Mouse (Mus musculus) CH12.LX (cell line): ENCODE data around the gene Selenoi. TPM values are rescaled to one million over a fixed set of nuclear protein-coding genes. Genes with fewer than 3 reads are reported as not detected.

Source experiments
- DNase-seq: peaks from one replicate; pipeline ENCODE4 v3.0.0-alpha.2; 2013; ENCODE audit errors: extremely low read depth
- H3K27ac ChIP-seq: 2 replicates; pipeline ENCODE4 v1.5.1; 2012; ENCODE audit warnings: low read depth, mild to moderate bottlenecking, control low read depth, moderate library complexity; ENCODE audit not compliant: insufficient read depth
- H3K27me3 ChIP-seq: replicated peaks from 2 replicates; pipeline ENCODE3; 2012; ENCODE audit warnings: inconsistent platforms
- H3K36me3 ChIP-seq, 2 experiments: replicated peaks in 1 of 2; 2 replicates each; pipeline versions ENCODE3 to v1.6.1; 2012; ENCODE audit warnings: inconsistent platforms in 1 of 2, low read length in 1 of 2, mild to moderate bottlenecking in 1 of 2, mixed read lengths in 1 of 2, moderate library complexity in 1 of 2; ENCODE audit not compliant: control insufficient read depth in 1 of 2, insufficient read depth in 1 of 2
- H3K4me1 ChIP-seq, 2 experiments: 2 replicates each; pipeline ENCODE4 v1.6.1; 2012; ENCODE audit warnings: inconsistent platforms in 1 of 2, moderate library complexity in 1 of 2; ENCODE audit not compliant: insufficient read depth in 2 of 2, control insufficient read depth in 1 of 2
- H3K4me2 ChIP-seq: 2 replicates; pipeline ENCODE4 v1.6.1; 2012; ENCODE audit warnings: low read depth, mild to moderate bottlenecking, control low read depth; ENCODE audit not compliant: poor library complexity, insufficient read depth, severe bottlenecking
- H3K4me3 ChIP-seq, 3 experiments: fragments of 150-350 bp in 1 of 3; sonication (generic) in 1 of 3; replicated peaks in 1 of 3; 2 replicates each; pipeline versions ENCODE3 to v1.5.1; 2011 to 2012; ENCODE audit warnings: low read depth in 2 of 3, low read length in 2 of 3, mild to moderate bottlenecking in 2 of 3, moderate library complexity in 2 of 3, control low read depth in 1 of 3, improper control_type of control experiment in 1 of 3, inconsistent platforms in 1 of 3, mixed read lengths in 1 of 3; ENCODE audit not compliant: poor library complexity in 1 of 3
- H3K79me2 ChIP-seq: replicated peaks from 2 replicates; pipeline ENCODE4 v1.6.1; 2012; ENCODE audit warnings: mild to moderate bottlenecking, moderate library complexity; ENCODE audit not compliant: control insufficient read depth, poor library complexity, insufficient read depth, severe bottlenecking; ENCODE audit errors: extremely low read depth
- H3K9ac ChIP-seq: 2 replicates; pipeline ENCODE4 v1.6.1; 2012; ENCODE audit warnings: low read depth, mild to moderate bottlenecking, control low read depth, moderate library complexity; ENCODE audit not compliant: insufficient read depth
- H3K9me3 ChIP-seq: replicated peaks from 2 replicates; pipeline ENCODE3; 2012; ENCODE audit warnings: low read length, inconsistent platforms, mixed read lengths
- CHD2 ChIP-seq: IDR thresholded peaks from 2 replicates; pipeline ENCODE4 v1.6.1; 2011; ENCODE audit warnings: low read length, improper control_type of control experiment
- CTCF ChIP-seq, 2 experiments: IDR thresholded peaks in 1 of 2; conservative IDR thresholded peaks in 1 of 2; 2 replicates each; pipeline ENCODE4 v1.5.1; 2011 to 2012; ENCODE audit warnings: low read depth in 2 of 2, low read length in 2 of 2, improper control_type of control experiment in 1 of 2, inconsistent platforms in 1 of 2, mild to moderate bottlenecking in 1 of 2, moderate library complexity in 1 of 2
- E2F4 ChIP-seq: IDR thresholded peaks from 2 replicates; pipeline ENCODE4 v1.6.1; 2011; ENCODE audit warnings: low read depth, low read length, improper control_type of control experiment; ENCODE audit not compliant: insufficient replicate concordance
- ELF1 ChIP-seq: IDR thresholded peaks from 2 replicates; pipeline ENCODE4 v1.6.1; 2014; ENCODE audit warnings: low read depth, mild to moderate bottlenecking, inconsistent platforms, low read length, improper control_type of control experiment
- EP300 ChIP-seq: IDR thresholded peaks from 2 replicates; pipeline ENCODE4 v1.6.1; 2011; ENCODE audit warnings: low read length, improper control_type of control experiment
- ETS1 ChIP-seq: conservative IDR thresholded peaks from 2 replicates; pipeline ENCODE4 v1.6.1; 2012; ENCODE audit warnings: low read depth, mild to moderate bottlenecking, inconsistent platforms, low read length, improper control_type of control experiment, moderate library complexity
- GABPA ChIP-seq: IDR thresholded peaks from 2 replicates; pipeline ENCODE4 v1.6.1; 2012; ENCODE audit warnings: low read depth, low read length, improper control_type of control experiment, inconsistent platforms; ENCODE audit not compliant: insufficient replicate concordance
- IRF4 ChIP-seq: IDR thresholded peaks from 2 replicates; pipeline ENCODE4 v1.6.1; 2014; ENCODE audit warnings: low read depth, mild to moderate bottlenecking, inconsistent platforms, low read length, improper control_type of control experiment
- MEF2A ChIP-seq: IDR thresholded peaks from 2 replicates; pipeline ENCODE4 v1.6.1; 2014; ENCODE audit warnings: low read depth, mild to moderate bottlenecking, inconsistent platforms, low read length, improper control_type of control experiment, borderline replicate concordance
- MXI1 ChIP-seq: IDR thresholded peaks from 2 replicates; pipeline ENCODE4 v1.6.1; 2011; ENCODE audit warnings: mild to moderate bottlenecking, low read depth, low read length, improper control_type of control experiment
- NELFE ChIP-seq: IDR thresholded peaks from 2 replicates; pipeline ENCODE4 v1.6.1; 2011; ENCODE audit warnings: low read depth, low read length, improper control_type of control experiment
- PAX5 ChIP-seq: IDR thresholded peaks from 2 replicates; pipeline ENCODE4 v1.6.1; 2012; ENCODE audit warnings: low read length, inconsistent platforms, mixed read lengths
- POLR2A ChIP-seq: IDR thresholded peaks from 2 replicates; pipeline ENCODE4 v1.6.1; 2011; ENCODE audit warnings: low read depth, mild to moderate bottlenecking, improper control_type of control experiment, low read length
- POLR2AphosphoS2 ChIP-seq: IDR thresholded peaks from 2 replicates; pipeline ENCODE4 v1.6.1; 2011; ENCODE audit warnings: low read depth, low read length, improper control_type of control experiment
- RAD21 ChIP-seq: IDR thresholded peaks from 2 replicates; pipeline ENCODE4 v1.6.1; 2011; ENCODE audit warnings: low read depth, mild to moderate bottlenecking, low read length, improper control_type of control experiment, moderate library complexity
- RCOR1 ChIP-seq: conservative IDR thresholded peaks from 2 replicates; pipeline ENCODE4 v1.6.1; 2012; ENCODE audit warnings: low read depth, mild to moderate bottlenecking, inconsistent platforms, low read length, improper control_type of control experiment
- SIN3A ChIP-seq: IDR thresholded peaks from 2 replicates; pipeline ENCODE4 v1.6.1; 2012; ENCODE audit warnings: low read length, improper control_type of control experiment, inconsistent platforms
- SMC3 ChIP-seq: IDR thresholded peaks from 2 replicates; pipeline ENCODE4 v1.6.1; 2011; ENCODE audit warnings: low read depth, low read length, improper control_type of control experiment
- TBP ChIP-seq: conservative IDR thresholded peaks from 2 replicates; pipeline ENCODE4 v1.6.1; 2011; ENCODE audit warnings: low read depth, low read length, improper control_type of control experiment
- TCF12 ChIP-seq: IDR thresholded peaks from 2 replicates; pipeline ENCODE4 v1.6.1; 2014; ENCODE audit warnings: low read depth, mild to moderate bottlenecking, inconsistent platforms, low read length, improper control_type of control experiment
- UBTF ChIP-seq: IDR thresholded peaks from 2 replicates; pipeline ENCODE4 v1.6.1; 2012; ENCODE audit warnings: low read depth, mild to moderate bottlenecking, inconsistent platforms, low read length, improper control_type of control experiment, moderate library complexity
- USF2 ChIP-seq: conservative IDR thresholded peaks from 2 replicates; pipeline ENCODE4 v1.6.1; 2011; ENCODE audit warnings: low read depth, low read length, improper control_type of control experiment
- ZC3H11A ChIP-seq: IDR thresholded peaks from 2 replicates; pipeline ENCODE4 v1.6.1; 2012; ENCODE audit warnings: low read depth, mild to moderate bottlenecking, inconsistent platforms, low read length, improper control_type of control experiment
- ZKSCAN1 ChIP-seq: IDR thresholded peaks from 2 replicates; pipeline ENCODE4 v1.6.1; 2012; ENCODE audit warnings: low read depth, inconsistent platforms, low read length, improper control_type of control experiment, borderline replicate concordance
- dilution Hi-C: fragments of 300-500 bp; cut with MboI; formaldehyde crosslinking; loops from 2 replicates; pipeline ENCODE4 v1.14.3; 2020; ENCODE audit warnings: low sequenced_read_pairs; ENCODE audit not compliant: extremely low pct_unique_long_range_greater_than_20kb, extremely low pct_ligation_motif_present
- in situ Hi-C: fragments of 300-500 bp; cut with MboI; formaldehyde crosslinking; loops from 3 replicates; pipeline ENCODE4 v1.14.3; 2019; ENCODE audit warnings: low sequenced_read_pairs, low pct_ligation_motif_present, low pct_unique_long_range_greater_than_20kb, mixed read lengths
- polyA plus RNA-seq: library from polyadenylated mRNA; unstranded; fragments of >175 nt; gene quantifications from 2 replicates; pipeline ENCODE4 v1.2.1, GENCODE M21; 2012; ENCODE audit warnings: low read depth; ENCODE audit not compliant: insufficient read length
- total RNA-seq, 2 experiments: library from RNA; depleted of rRNA; stranded (reverse); fragments of 300-350 nt in 1 of 2; fragments of >200 nt in 1 of 2; gene quantifications; 2 replicates each; pipeline ENCODE4 v1.2.3; 2012 to 2014

The Selenoi gene
- total and polyA plus RNA-seq, 3 experiments, result 27.0 to 51.3 (median 36.1) TPM

DNA sequence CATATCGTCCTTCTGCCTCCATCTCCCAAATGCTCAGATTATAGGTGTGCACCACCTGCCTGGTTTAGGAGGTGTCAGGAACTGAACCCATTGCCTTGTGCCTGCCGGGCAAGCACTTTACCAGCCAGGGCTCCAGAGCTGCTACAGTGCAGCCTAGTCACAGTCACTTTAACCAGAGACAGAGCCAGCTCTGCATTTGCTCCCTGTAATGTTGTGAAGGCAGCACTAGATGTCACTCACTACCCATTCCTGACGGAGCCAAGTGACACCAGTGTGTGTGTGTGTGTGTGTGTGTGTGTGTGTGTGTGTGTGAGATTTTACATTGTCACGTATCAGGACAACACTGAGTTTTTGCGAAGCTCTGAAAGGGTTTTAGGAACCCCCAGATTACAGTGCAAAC lies 30.9 kb upstream of the Selenoi start:
- H3K9me3 ChIP-seq, result no peaks in the 10 kb centered on the region
- peaks cover 18 to 47% of the 10 kb centered on the region in 2 experiments for H3K4me1 ChIP-seq
- H3K79me2 ChIP-seq, result no peaks in the 10 kb centered on the region
- in situ Hi-C loops, result no loop called here
- no peak overlapping the region for H3K4me2 ChIP-seq
- no peak overlapping the region for H3K4me3 ChIP-seq
- no peaks in the 10 kb centered on the region for H3K27me3 ChIP-seq
- DNase-seq, result peak; percentile 54
- H3K9ac ChIP-seq, result no peak overlapping the region
- no peak overlapping the region for H3K27ac ChIP-seq
- TF ChIP-seq MEF2A, result no peak
- TF ChIP-seq IRF4, result peak; percentile 33; the same call in 1 of the 2 replicates
- no peak for TF ChIP-seq GABPA
- TF ChIP-seq ZC3H11A, result no peak
- TF ChIP-seq POLR2AphosphoS2, result no peak
- no peak for TF ChIP-seq UBTF
- TF ChIP-seq CTCF (conservative IDR thresholded peaks at IDR 0.05 in 1 of 2, IDR thresholded peaks at IDR 0.05 in 1 of 2; ENCODE audit: low read depth in 2 of 2, low read length in 2 of 2), result peak; percentile 38 to 78; a peak in 3 of 4 replicates
- TF ChIP-seq MXI1, result no peak
- no peak for TF ChIP-seq E2F4
- peak; percentile 55 for TF ChIP-seq SMC3
- 0 out of 2 replicates have a peak, but pooled peaks have one; percentile 15 for TF ChIP-seq TCF12
- TF ChIP-seq SIN3A, result no peak
- no peak for TF ChIP-seq CHD2
- peak; percentile 70 for TF ChIP-seq RAD21
- no peak for TF ChIP-seq RCOR1
- no peak for TF ChIP-seq EP300
- no peak for TF ChIP-seq ELF1
- no peak for TF ChIP-seq NELFE
- no peak for TF ChIP-seq ZKSCAN1
- TF ChIP-seq PAX5, result no peak
- H3K36me3 ChIP-seq, result peaks cover 0 to 8% of the 10 kb centered on the region in 2 experiments
- dilution Hi-C loops, result no loop called here

DNA sequence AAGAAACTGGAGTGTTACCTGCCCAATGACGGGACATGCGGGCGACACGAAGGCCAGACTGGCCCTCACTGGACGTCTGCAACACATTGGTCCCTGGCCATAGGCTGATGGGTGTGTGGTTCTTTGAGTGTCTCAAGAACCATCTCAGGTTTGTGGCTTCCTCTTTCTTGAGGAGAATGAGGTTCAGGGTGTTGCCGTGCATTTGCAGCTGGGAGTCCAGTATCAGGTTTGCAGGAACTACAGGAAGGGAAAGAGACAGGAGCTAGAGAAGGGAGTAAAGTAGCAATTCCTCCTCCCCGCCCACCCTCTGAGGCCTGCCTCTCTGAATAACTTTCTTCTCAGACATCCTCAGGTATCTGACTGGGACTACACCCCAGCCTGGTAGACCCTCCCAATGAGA lies 30.2 kb upstream of the Selenoi start:
- no peak for DNase-seq
- Histone ChIP-seq H3K9me3 (no peaks in the 10 kb centered on the region), H3K79me2 (no peaks in the 10 kb centered on the region), H3K9ac (no peak overlapping the region), H3K27ac (no peak overlapping the region), H3K36me3 (peaks cover 0 to under 1% of the 10 kb centered on the region in 2 experiments), H3K4me2 (no peak overlapping the region), H3K27me3 (no peaks in the 10 kb centered on the region), H3K4me1 (peaks cover 18 to 40% of the 10 kb centered on the region in 2 experiments), H3K4me3 (no peak overlapping the region)
- dilution Hi-C loops (no loop called here), in situ Hi-C loops (no loop called here)
- TF ChIP-seq ETS1 (no peak), CTCF (conservative IDR thresholded peaks at IDR 0.05 in 1 of 2, IDR thresholded peaks at IDR 0.05 in 1 of 2; ENCODE audit: low read depth in 2 of 2, low read length in 2 of 2) (no peak), USF2 (no peak), NELFE (no peak), CHD2 (no peak), ZC3H11A (no peak), SMC3 (no peak), MEF2A (no peak), TCF12 (no peak), EP300 (no peak), SIN3A (no peak), PAX5 (no peak), GABPA (no peak), POLR2A (no peak), TBP (no peak), MXI1 (no peak)
